Mouse (Mus musculus) frontal cortex, adult 2 months (tissue): ENCODE results near the gene Cstad. TPM values are rescaled to one million over a fixed set of nuclear protein-coding genes. Genes with fewer than 3 reads are reported as not detected.

ENCODE experiments used
- DNase-seq, 2 experiments: peaks; one replicate each; pipeline ENCODE4 v3.0.0; 2022; ENCODE audit warnings: low spot score in 1 of 2; ENCODE audit errors: extremely low spot score in 1 of 2
- polyA plus RNA-seq: library from polyadenylated mRNA; depleted of rRNA; stranded (reverse); fragments of >200 nt; gene quantifications from 2 replicates; pipeline ENCODE4 v1.2.3, GENCODE M21; 2012; rRNA removed

Gene Cstad
- polyA plus RNA-seq, 1 experiment = 5.7 TPM

GRCm38 (mm10) chr2:30657674-30658479 lies 63.0 kb downstream of the Cstad start:
- no peak for DNase-seq

GRCm38 (mm10) chr2:30658480-30658843 lies 63.6 kb downstream of the Cstad start:
- DNase-seq = peak; percentile 99 to 100

Other genes with a start within 250 kb of the Cstad start
- gene Sh3glb2, start 235.7 kb upstream of the Cstad start, polyA plus RNA-seq = 569 and 584 TPM in 2 replicates
- gene Miga2, start 230.8 kb upstream of the Cstad start, polyA plus RNA-seq = 80.9 and 86.8 TPM in 2 replicates
- 40.2 and 45.8 TPM in 2 replicates for gene Dolpp1, start 202.8 kb upstream of the Cstad start, polyA plus RNA-seq
- 46.7 and 53.1 TPM in 2 replicates for gene Crat, start 179.2 kb upstream of the Cstad start, polyA plus RNA-seq
- 155 and 161 TPM in 2 replicates for gene Ptpa, start 179.0 kb upstream of the Cstad start, polyA plus RNA-seq
- 14.6 and 17.6 TPM in 2 replicates for gene Ier5l, start 120.8 kb upstream of the Cstad start, polyA plus RNA-seq
- 10.8 and 12.3 TPM in 2 replicates for gene 1700001O22Rik, start 208.6 kb downstream of the Cstad start, polyA plus RNA-seq
- gene Ntmt1, start 212.8 kb downstream of the Cstad start, polyA plus RNA-seq = 40.5 and 48.8 TPM in 2 replicates
- 41.2 and 45.1 TPM in 2 replicates for gene Asb6, start 235.3 kb downstream of the Cstad start, polyA plus RNA-seq
- gene Prrx2, start 239.9 kb downstream of the Cstad start, polyA plus RNA-seq = 3.7 and 4.0 TPM in 2 replicates